ENCODE assay signal across 7 mouse cellular contexts in genomic region chr8:88537998-88538975, GRCm38 (mm10). TPM values are rescaled to one million over a fixed set of nuclear protein-coding genes. Genes with fewer than 3 reads are reported as not detected.
DNase-seq lines count a peak whose midpoint lies in the region; ATAC-seq and TF ChIP-seq lines count a peak whose summit lies in the region.

No protein-coding gene starts in this region.

- no peak for TF ChIP-seq EP300 in heart, postnatal 0 days (IDR thresholded peaks at IDR 0.05; ENCODE audit: low read depth)

- H3K36me3 ChIP-seq in limb, embryonic 12.5 days = peaks cover 21% of the 10 kb centered on the region; the same call in 1 of the 2 replicates
- peaks cover 73% of the 10 kb centered on the region for H3K36me3 ChIP-seq in limb, embryonic 10.5 days
- H3K36me3 ChIP-seq in heart, postnatal 0 days (replicated peaks; ENCODE audit: control insufficient read depth, insufficient read depth, low read length) = no peaks in the 10 kb centered on the region
- H3K36me3 ChIP-seq in stomach, embryonic 14.5 days (ENCODE audit: control insufficient read depth, insufficient read depth, low read length) = no peaks in the 10 kb centered on the region

- ATAC-seq in limb, embryonic 12.5 days (ENCODE audit: insufficient number of reproducible peaks, insufficient read depth, low FRiP score, low TSS enrichment, low read depth) = no peak
- peak; percentile 25; the same call in 1 of the 2 replicates for ATAC-seq in heart, postnatal 0 days (ENCODE audit: insufficient read depth, low read depth)
- no peak for ATAC-seq in stomach, embryonic 14.5 days (ENCODE audit: insufficient number of reproducible peaks, insufficient read depth, low FRiP score, low read depth)

- H3K9me3 ChIP-seq in limb, embryonic 12.5 days = no peaks in the 10 kb centered on the region
- no peaks in the 10 kb centered on the region for H3K9me3 ChIP-seq in limb, embryonic 10.5 days (replicated peaks)
- no peaks in the 10 kb centered on the region for H3K9me3 ChIP-seq in heart, postnatal 0 days (replicated peaks; ENCODE audit: control insufficient read depth, low read length)
- H3K9me3 ChIP-seq in stomach, embryonic 14.5 days (ENCODE audit: control insufficient read depth, low read depth, low read length) = no peaks in the 10 kb centered on the region

- no peak overlapping the region for H3K4me3 ChIP-seq in limb, embryonic 12.5 days (replicated peaks)
- no peak overlapping the region for H3K4me3 ChIP-seq in limb, embryonic 10.5 days
- H3K4me3 ChIP-seq in heart, postnatal 0 days (ENCODE audit: low read depth, low read length) = no peak overlapping the region
- H3K4me3 ChIP-seq in stomach, embryonic 14.5 days (ENCODE audit: low read depth, low read length) = no peak overlapping the region

- WGBS in limb, embryonic 12.5 days = 60% methylated on average over 19 of the region's 19 CpGs
- WGBS in limb, embryonic 10.5 days = 67% methylated on average over 19 of the region's 19 CpGs
- 47% methylated on average over 19 of the region's 19 CpGs for WGBS in heart, postnatal 0 days
- WGBS in stomach, embryonic 14.5 days = 36% methylated on average over 19 of the region's 19 CpGs

- TF ChIP-seq CTCF in heart, postnatal 0 days (IDR thresholded peaks at IDR 0.05; ENCODE audit: low read depth) = no peak

- DNase-seq in limb, embryonic 10.5 days (ENCODE audit: low spot score) = no peak
- DNase-seq in heart, postnatal 0 days (ENCODE audit: low spot score) = peak; percentile 23
- peak; percentile 75 for DNase-seq in kidney, postnatal 14 days
- no peak for DNase-seq in embryo, embryonic 9.5 days (ENCODE audit: extremely low spot score)
- DNase-seq in cerebellum, adult 9-11 months = no peak

- peak overlapping the region; percentile 6; the same call in 1 of the 2 replicates for H3K4me2 ChIP-seq in limb, embryonic 12.5 days
- H3K4me2 ChIP-seq in heart, postnatal 0 days (ENCODE audit: low read depth, low read length) = no peak overlapping the region
- no peak overlapping the region for H3K4me2 ChIP-seq in stomach, embryonic 14.5 days (replicated peaks; ENCODE audit: low read depth, low read length)

- no peak overlapping the region for H3K9ac ChIP-seq in limb, embryonic 12.5 days (replicated peaks)
- H3K9ac ChIP-seq in heart, postnatal 0 days (replicated peaks; ENCODE audit: low read depth, low read length) = no peak overlapping the region
- H3K9ac ChIP-seq in stomach, embryonic 14.5 days (replicated peaks; ENCODE audit: low read depth, low read length) = no peak overlapping the region

- H3K4me1 ChIP-seq in limb, embryonic 12.5 days (replicated peaks) = peaks cover 21% of the 10 kb centered on the region
- peaks cover 18% of the 10 kb centered on the region for H3K4me1 ChIP-seq in limb, embryonic 10.5 days
- H3K4me1 ChIP-seq in heart, postnatal 0 days (ENCODE audit: control insufficient read depth, insufficient read depth) = no peaks in the 10 kb centered on the region; the same call in 1 of the 2 replicates
- peaks cover 29% of the 10 kb centered on the region for H3K4me1 ChIP-seq in stomach, embryonic 14.5 days (ENCODE audit: control insufficient read depth, insufficient read depth, low read length)

- no peaks in the 10 kb centered on the region for H3K27me3 ChIP-seq in limb, embryonic 12.5 days
- H3K27me3 ChIP-seq in limb, embryonic 10.5 days (ENCODE audit: low read depth, poor library complexity, severe bottlenecking) = no peaks in the 10 kb centered on the region
- H3K27me3 ChIP-seq in heart, postnatal 0 days (ENCODE audit: control insufficient read depth, insufficient read depth, low read length) = no peaks in the 10 kb centered on the region
- H3K27me3 ChIP-seq in stomach, embryonic 14.5 days (ENCODE audit: control insufficient read depth, insufficient read depth, low read length) = no peaks in the 10 kb centered on the region

- H3K27ac ChIP-seq in limb, embryonic 12.5 days = no peak overlapping the region
- H3K27ac ChIP-seq in limb, embryonic 10.5 days = no peak overlapping the region; the same call in 1 of the 2 replicates
- peak overlapping the region; percentile 37; the same call in 1 of the 2 replicates for H3K27ac ChIP-seq in heart, postnatal 0 days (ENCODE audit: low read depth)
- peak overlapping the region; percentile 66; the same call in 1 of the 2 replicates for H3K27ac ChIP-seq in stomach, embryonic 14.5 days (ENCODE audit: low read length)

RNA-seq across cellular contexts. Expression of gene Nkd1, which starts 17.1 kb away (rescaled TPM):
- polyA plus RNA-seq in limb, embryonic 12.5 days (2016; fragmentation: Nextera tagmentation; extraction: Ambion mirVana) = 64.0 and 72.1 TPM in 2 replicates
- polyA plus RNA-seq in limb, embryonic 10.5 days (2016; fragmentation: Nextera tagmentation; extraction: Ambion mirVana) = 55.4 and 60.7 TPM in 2 replicates
- 6.8 and 14.5 TPM in 2 replicates for total RNA-seq in heart, postnatal 0 days (2014; rRNA removed; ENCODE audit: low replicate concordance)
- 5.3 and 5.5 TPM in 2 replicates for polyA plus RNA-seq in heart, postnatal 0 days (2015; fragmentation: Nextera tagmentation; extraction: Ambion mirVana)
- polyA plus RNA-seq in stomach, embryonic 14.5 days (2014; fragmentation: Nextera tagmentation; extraction: Ambion mirVana) = 31.2 and 33.7 TPM in 2 replicates

Comparison
In these comparisons a context has a peak if more than half of its experiments do, and no peak if none do; other contexts are left out.
1. H3K27ac ChIP-seq: peak in heart, postnatal 0 days (single experiment) and stomach, embryonic 14.5 days (single experiment); none in limb, embryonic 12.5 days (single experiment) and limb, embryonic 10.5 days (single experiment).
2. DNase-seq: peak in heart, postnatal 0 days (single experiment) and kidney, postnatal 14 days (single experiment); none in limb, embryonic 10.5 days (single experiment), embryo, embryonic 9.5 days (single experiment) and cerebellum, adult 9-11 months (single experiment).